ENCODE assay signal across 38 mouse cellular contexts in genomic region chr5:87665908-87666307, GRCm38 (mm10). TPM values are rescaled to one million over a fixed set of nuclear protein-coding genes. Genes with fewer than 3 reads are reported as not detected.
"Had no signal": no experiment of that assay in that cellular context is flagged by ENCODE, and none has a peak within 500 bp of the region (broad histone marks: within the 10 kb centered on the region; RNA-seq: fewer than 3 reads in every experiment).

Gene Csn1s1, plus strand, starts transcription at chr5:87666208.

- H3K36me3 ChIP-seq: embryonic facial prominence, embryonic 10.5 days; embryonic facial prominence, embryonic 12.5 days; embryonic facial prominence, embryonic 13.5 days; embryonic facial prominence, embryonic 15.5 days; forebrain, embryonic 10.5 days; forebrain, embryonic 12.5 days; forebrain, embryonic 15.5 days had no signal

- H3K27ac ChIP-seq: embryonic facial prominence, embryonic 10.5 days; embryonic facial prominence, embryonic 12.5 days; embryonic facial prominence, embryonic 13.5 days; embryonic facial prominence, embryonic 15.5 days; forebrain, embryonic 10.5 days; forebrain, embryonic 12.5 days; forebrain, embryonic 13.5 days; forebrain, embryonic 15.5 days; gastrocnemius, adult 2 months; heart, adult 2 months had no signal

- H3K9ac ChIP-seq: embryonic facial prominence, embryonic 12.5 days; embryonic facial prominence, embryonic 13.5 days; embryonic facial prominence, embryonic 15.5 days; forebrain, embryonic 12.5 days; forebrain, embryonic 13.5 days; forebrain, embryonic 15.5 days; forebrain, postnatal 0 days had no signal

- DNase-seq: cerebellum, adult 9-10 months; cerebellum, adult 9-11 months; cerebellum, postnatal 10 days; cerebellum, postnatal 14 days; cerebellum, postnatal 25 days; cerebellum, postnatal 36 days; embryo, embryonic 11 days; forebrain, postnatal 0 days; gastrocnemius, adult 2 months; gastrocnemius, postnatal 10 days; gastrocnemius, postnatal 14 days; gastrocnemius, postnatal 25 days; gastrocnemius, postnatal 36 days; heart, adult 11 months; heart, adult 18-20 months; heart, adult 2 months had no signal

- H3K9me3 ChIP-seq: embryonic facial prominence, embryonic 10.5 days; embryonic facial prominence, embryonic 12.5 days; embryonic facial prominence, embryonic 13.5 days; embryonic facial prominence, embryonic 15.5 days; forebrain, embryonic 10.5 days; forebrain, embryonic 12.5 days; forebrain, embryonic 13.5 days; forebrain, embryonic 15.5 days had no signal

- H3K27me3 ChIP-seq: embryonic facial prominence, embryonic 12.5 days; embryonic facial prominence, embryonic 13.5 days; embryonic facial prominence, embryonic 15.5 days; forebrain, embryonic 12.5 days; forebrain, embryonic 13.5 days; forebrain, embryonic 15.5 days had no signal

- H3K4me2 ChIP-seq: embryonic facial prominence, embryonic 12.5 days; embryonic facial prominence, embryonic 13.5 days; embryonic facial prominence, embryonic 15.5 days; forebrain, embryonic 12.5 days; forebrain, embryonic 13.5 days; forebrain, embryonic 15.5 days had no signal

- H3K4me1 ChIP-seq: embryonic facial prominence, embryonic 10.5 days; embryonic facial prominence, embryonic 12.5 days; embryonic facial prominence, embryonic 13.5 days; embryonic facial prominence, embryonic 15.5 days; forebrain, embryonic 10.5 days; forebrain, embryonic 12.5 days; forebrain, embryonic 13.5 days; forebrain, embryonic 15.5 days had no signal

- H3K4me3 ChIP-seq: embryonic facial prominence, embryonic 10.5 days; embryonic facial prominence, embryonic 12.5 days; embryonic facial prominence, embryonic 13.5 days; embryonic facial prominence, embryonic 15.5 days; erythroblast, embryonic 14.5 days; forebrain, embryonic 10.5 days; forebrain, embryonic 12.5 days; forebrain, embryonic 13.5 days; forebrain, embryonic 15.5 days; gastrocnemius, adult 2 months; heart, adult 2 months had no signal

RNA-seq across cellular contexts. Expression of gene Csn1s1, which starts in this region (rescaled TPM):
- total RNA-seq: common myeloid progenitor, adult 5-6 weeks; forebrain, postnatal 0 days; gastrocnemius, adult 18-20 months; gastrocnemius, adult 2 months; gastrocnemius, adult 8-10 months; gastrocnemius, postnatal 10 days; gastrocnemius, postnatal 14 days; gastrocnemius, postnatal 25 days; gastrocnemius, postnatal 36 days; gastrocnemius, postnatal 4 days; granulocyte monocyte progenitor cell, adult 5-6 weeks; heart, adult 18-20 months; heart, adult 2 months; heart, adult 8-10 months had no signal
- polyA plus RNA-seq: cortical plate, adult 2 months; embryonic facial prominence, embryonic 10.5 days; embryonic facial prominence, embryonic 11.5 days; embryonic facial prominence, embryonic 12.5 days; embryonic facial prominence, embryonic 13.5 days; embryonic facial prominence, embryonic 15.5 days; erythroblast, embryonic 14.5 days; forebrain, embryonic 10.5 days; forebrain, embryonic 11.5 days; forebrain, embryonic 12.5 days; forebrain, embryonic 13.5 days; forebrain, embryonic 14.5 days; forebrain, embryonic 15.5 days; forebrain, embryonic 16.5 days; forebrain, postnatal 0 days; frontal cortex, adult 2 months; gonadal fat pad, adult 2 months; heart, adult 2 months had no signal
